Mouse (Mus musculus): ENCODE measurements around the gene Thap7. TPM values are rescaled to one million over a fixed set of nuclear protein-coding genes. Genes with fewer than 3 reads are reported as not detected.

The Thap7 gene
- total and polyA plus RNA-seq, 2 experiments = 15.1 to 49.2 TPM

DNA sequence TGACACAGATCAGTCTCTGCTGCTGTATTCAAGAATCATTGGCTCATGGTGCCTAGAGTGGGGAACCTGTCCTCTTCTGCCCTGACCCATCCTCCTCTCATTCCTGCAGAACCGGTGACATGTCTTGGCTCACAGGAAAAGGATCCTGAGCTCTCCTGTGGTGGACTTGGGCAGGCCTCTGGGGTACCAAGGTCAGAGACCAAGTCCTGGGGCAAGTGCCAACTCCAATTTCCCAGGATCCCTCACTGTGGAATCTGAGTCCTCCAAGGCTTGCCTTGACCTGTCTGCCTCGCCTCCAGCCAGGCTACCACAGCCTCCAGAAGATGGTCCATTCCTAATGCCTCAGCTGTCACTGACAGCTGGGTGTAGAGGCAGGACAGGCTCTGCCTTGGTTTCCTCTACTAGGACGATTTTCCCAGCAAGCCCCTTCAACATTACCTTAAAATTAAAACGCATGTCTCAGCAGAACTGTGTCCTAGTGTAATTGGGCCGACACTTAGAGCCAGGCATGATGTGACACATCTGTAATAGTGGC, 23.9 kb downstream of the Thap7 start:
- H3K79me2 ChIP-seq (ENCODE audit: control insufficient read depth, insufficient read depth, low read length) = peaks cover 4% of the 10 kb centered on the region; the same call in 1 of the 2 replicates
- TF ChIP-seq POLR2A (IDR thresholded peaks at IDR 0.05; ENCODE audit: extremely low read depth, insufficient read depth, low read length) (no peak), CTCF (IDR thresholded peaks at IDR 0.05; ENCODE audit: low read depth, low read length) (no peak)
- H3K4me3 ChIP-seq (ENCODE audit: insufficient read depth, low read depth, low read length) = no peak overlapping the region
- 89% methylated on average over 5 of the region's 5 CpGs for whole genome bisulfite sequencing
- no peak overlapping the region for H3K9ac ChIP-seq (ENCODE audit: low read depth, low read length)
- no peaks in the 10 kb centered on the region for H3K36me3 ChIP-seq (ENCODE audit: control insufficient read depth, insufficient read depth, low read length)
- peaks cover 7% of the 10 kb centered on the region for H3K4me1 ChIP-seq (ENCODE audit: control insufficient read depth, insufficient read depth, low read length)
- DNase-seq (ENCODE audit: extremely low read depth, low read depth, low spot score) = no peak
- H3K27me3 ChIP-seq (ENCODE audit: control insufficient read depth, insufficient read depth, low read length) = no peaks in the 10 kb centered on the region
- H3K27ac ChIP-seq (replicated peaks; ENCODE audit: insufficient read depth, low read depth, low read length) = no peak overlapping the region

DNA sequence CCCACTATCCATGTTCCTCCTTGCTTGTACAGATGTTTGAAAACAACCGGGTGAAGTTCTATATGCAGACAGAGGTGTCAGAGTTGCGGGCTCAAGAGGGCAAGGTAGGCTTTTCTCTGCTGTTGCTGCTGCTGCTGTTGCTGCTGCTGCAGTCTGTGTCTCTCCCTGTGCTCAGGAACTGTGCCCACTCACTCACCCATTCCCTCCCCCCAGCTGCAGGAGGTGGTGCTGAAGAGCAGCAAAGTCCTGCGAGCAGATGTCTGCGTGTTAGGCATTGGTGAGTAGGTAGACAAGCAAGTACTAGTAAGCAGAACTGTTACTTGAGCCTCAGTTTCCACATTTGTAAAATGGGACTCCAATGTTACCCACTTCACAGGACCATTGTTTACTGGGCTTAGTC, 28.3 kb downstream of the Thap7 start:
- WGBS = 72% methylated on average over 4 of the region's 4 CpGs

DNA sequence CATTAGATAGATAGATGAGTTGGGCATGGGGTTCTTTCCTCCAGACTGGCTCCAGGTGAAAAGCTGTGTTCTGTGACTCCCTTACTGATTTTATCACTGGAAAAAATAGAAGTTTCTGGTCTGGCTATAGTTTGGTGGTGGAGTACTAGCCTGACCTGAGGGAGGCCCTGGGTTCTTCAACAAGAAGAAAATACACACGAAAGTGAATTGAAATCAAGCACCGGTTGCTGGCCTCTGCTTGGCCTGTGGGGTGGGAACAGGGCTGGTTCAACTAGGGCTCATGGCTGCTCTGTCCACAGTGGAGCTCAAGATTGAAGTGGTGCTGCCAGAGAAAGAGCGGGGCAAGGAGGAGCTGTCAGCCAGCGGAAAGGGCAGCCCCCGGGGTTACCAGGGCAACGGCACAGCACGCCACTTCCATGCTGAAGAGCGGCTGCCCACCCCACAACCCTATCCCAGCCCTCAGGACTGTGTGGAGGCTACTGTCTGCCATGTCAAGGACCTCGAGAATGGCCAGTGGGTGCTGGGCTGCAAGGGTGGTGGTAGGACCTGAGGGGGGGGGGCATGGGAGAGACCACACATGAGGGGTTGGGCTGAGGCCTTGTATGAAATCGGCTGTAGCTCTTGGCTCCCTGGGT, 31.6 kb downstream of the Thap7 start:
- Histone ChIP-seq H3K27ac (replicated peaks; ENCODE audit: insufficient read depth, low read depth, low read length) (no peak overlapping the region), H3K36me3 (ENCODE audit: control insufficient read depth, insufficient read depth, low read length) (no peaks in the 10 kb centered on the region), H3K4me3 (ENCODE audit: insufficient read depth, low read depth, low read length) (no peak overlapping the region), H3K9ac (ENCODE audit: low read depth, low read length) (no peak overlapping the region), H3K4me1 (ENCODE audit: control insufficient read depth, insufficient read depth, low read length) (no peaks in the 10 kb centered on the region; the same call in 1 of the 2 replicates), H3K27me3 (ENCODE audit: control insufficient read depth, insufficient read depth, low read length) (no peaks in the 10 kb centered on the region), H3K79me2 (ENCODE audit: control insufficient read depth, insufficient read depth, low read length) (no peaks in the 10 kb centered on the region)
- TF ChIP-seq CTCF (IDR thresholded peaks at IDR 0.05; ENCODE audit: low read depth, low read length) (no peak), POLR2A (IDR thresholded peaks at IDR 0.05; ENCODE audit: extremely low read depth, insufficient read depth, low read length) (no peak)
- DNase-seq (ENCODE audit: extremely low read depth, low read depth, low spot score) = no peak
- 84% methylated on average over 10 of the region's 10 CpGs for WGBS

More for the DNA sequence above, 28.3 kb downstream of the Thap7 start:
- Histone ChIP-seq H3K36me3 (ENCODE audit: control insufficient read depth, insufficient read depth, low read length) (no peaks in the 10 kb centered on the region), H3K9ac (ENCODE audit: low read depth, low read length) (no peak overlapping the region), H3K4me3 (ENCODE audit: insufficient read depth, low read depth, low read length) (no peak overlapping the region), H3K79me2 (ENCODE audit: control insufficient read depth, insufficient read depth, low read length) (no peaks in the 10 kb centered on the region), H3K4me1 (ENCODE audit: control insufficient read depth, insufficient read depth, low read length) (no peaks in the 10 kb centered on the region), H3K27ac (replicated peaks; ENCODE audit: insufficient read depth, low read depth, low read length) (no peak overlapping the region), H3K27me3 (ENCODE audit: control insufficient read depth, insufficient read depth, low read length) (no peaks in the 10 kb centered on the region)
- no peak for DNase-seq (ENCODE audit: extremely low read depth, low read depth, low spot score)
- TF ChIP-seq CTCF (IDR thresholded peaks at IDR 0.05; ENCODE audit: low read depth, low read length) = no peak
- no peak for TF ChIP-seq POLR2A (IDR thresholded peaks at IDR 0.05; ENCODE audit: extremely low read depth, insufficient read depth, low read length)

DNA sequence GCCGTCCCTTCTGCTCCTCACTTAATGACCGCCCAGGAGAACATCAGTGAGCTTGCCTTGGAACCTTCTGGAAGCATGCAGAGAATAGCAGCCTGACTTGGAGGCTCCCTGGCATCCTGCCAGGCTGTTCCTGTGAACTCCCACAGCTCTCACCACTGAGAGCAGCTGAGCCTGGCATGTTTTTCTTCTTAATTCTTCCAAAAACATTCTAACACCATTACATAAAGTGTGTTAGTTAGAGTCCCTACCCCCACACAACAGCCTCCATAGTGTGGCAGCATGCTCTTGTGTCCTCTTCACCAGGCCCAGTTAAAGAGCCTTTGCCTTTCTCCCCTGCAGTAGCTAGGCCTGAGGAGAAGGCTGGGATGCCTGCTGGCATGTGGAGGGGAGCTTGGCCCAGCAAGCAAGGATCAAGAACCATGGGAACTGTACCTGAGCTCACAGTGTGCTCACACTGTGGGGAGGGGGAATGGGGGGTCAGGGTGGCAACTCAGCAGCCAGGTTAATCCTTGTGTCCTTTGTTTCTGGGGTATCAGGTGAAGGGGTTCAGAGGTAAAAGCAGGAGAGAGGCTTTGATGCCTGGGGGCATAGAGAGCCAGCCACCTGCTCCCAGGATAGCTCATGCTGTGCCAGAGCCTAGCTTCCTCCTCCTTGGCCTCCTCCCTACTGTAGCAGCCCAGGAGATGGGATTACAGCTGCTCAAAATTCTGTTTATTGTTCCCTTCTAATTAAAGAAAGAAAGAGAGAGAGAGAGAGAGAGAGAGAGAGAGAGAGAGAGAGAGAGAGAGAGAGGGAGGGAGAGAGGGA, 34.2 kb downstream of the Thap7 start:
- no peak overlapping the region for H3K4me3 ChIP-seq (ENCODE audit: insufficient read depth, low read depth, low read length)
- no peaks in the 10 kb centered on the region; the same call in 1 of the 2 replicates for H3K4me1 ChIP-seq (ENCODE audit: control insufficient read depth, insufficient read depth, low read length)
- TF ChIP-seq POLR2A (IDR thresholded peaks at IDR 0.05; ENCODE audit: extremely low read depth, insufficient read depth, low read length) (no peak), CTCF (IDR thresholded peaks at IDR 0.05; ENCODE audit: low read depth, low read length) (no peak)
- DNase-seq (ENCODE audit: extremely low read depth, low read depth, low spot score) = no peak
- H3K79me2 ChIP-seq (ENCODE audit: control insufficient read depth, insufficient read depth, low read length) = no peaks in the 10 kb centered on the region
- no peak overlapping the region for H3K27ac ChIP-seq (replicated peaks; ENCODE audit: insufficient read depth, low read depth, low read length)
- no peak overlapping the region for H3K9ac ChIP-seq (ENCODE audit: low read depth, low read length)
- H3K27me3 ChIP-seq (ENCODE audit: control insufficient read depth, insufficient read depth, low read length) = no peaks in the 10 kb centered on the region
- H3K36me3 ChIP-seq (ENCODE audit: control insufficient read depth, insufficient read depth, low read length) = no peaks in the 10 kb centered on the region
- 78% methylated on average over 2 of the region's 2 CpGs for WGBS

GRCm38 (mm10) chr16:17491896-17492561, 38.9 kb downstream of the Thap7 start:
- Histone ChIP-seq H3K79me2 (ENCODE audit: control insufficient read depth, insufficient read depth, low read length) (no peaks in the 10 kb centered on the region), H3K27ac (replicated peaks; ENCODE audit: insufficient read depth, low read depth, low read length) (no peak overlapping the region), H3K4me3 (ENCODE audit: insufficient read depth, low read depth, low read length) (no peak overlapping the region), H3K4me1 (ENCODE audit: control insufficient read depth, insufficient read depth, low read length) (peaks cover 1% of the 10 kb centered on the region; the same call in 1 of the 2 replicates), H3K27me3 (ENCODE audit: control insufficient read depth, insufficient read depth, low read length) (no peaks in the 10 kb centered on the region), H3K9ac (ENCODE audit: low read depth, low read length) (no peak overlapping the region), H3K36me3 (ENCODE audit: control insufficient read depth, insufficient read depth, low read length) (no peaks in the 10 kb centered on the region)
- 80% methylated on average over 5 of the region's 5 CpGs for WGBS
- TF ChIP-seq POLR2A (IDR thresholded peaks at IDR 0.05; ENCODE audit: extremely low read depth, insufficient read depth, low read length) = no peak
- no peak for TF ChIP-seq CTCF (IDR thresholded peaks at IDR 0.05; ENCODE audit: low read depth, low read length)
- DNase-seq (ENCODE audit: extremely low read depth, low read depth, low spot score) = no peak
